Mouse (Mus musculus) heart, postnatal 14 days (tissue): ENCODE measurements around the gene Capsl. TPM values are rescaled to one million over a fixed set of nuclear protein-coding genes. Genes with fewer than 3 reads are reported as not detected.

Experiments
- DNase-seq, 2 experiments: peaks; one replicate each; pipeline ENCODE4 v3.0.0; 2021 to 2022
- intact Hi-C: fragments of 180-260 bp; cut with DNase I; formaldehyde crosslinking; loops from one replicate; pipeline ENCODE4 v1.15.1; 2025
- long read RNA-seq, 2 experiments: library from polyadenylated mRNA; stranded (forward); transcript quantifications; one replicate each; pipeline ENCODE4 v2.0.0; 2021
- total RNA-seq, 2 experiments: library from RNA; stranded (reverse); gene quantifications; 2 replicates each; pipeline ENCODE4 v1.2.3; 2021

Capsl gene
- under 1 TPM in 1 of 2 experiments, not detected in 1; 0.48 TPM for total RNA-seq
- long read RNA-seq, experiment 1: 0 reads
- long read RNA-seq, experiment 2: 0 reads

DNA sequence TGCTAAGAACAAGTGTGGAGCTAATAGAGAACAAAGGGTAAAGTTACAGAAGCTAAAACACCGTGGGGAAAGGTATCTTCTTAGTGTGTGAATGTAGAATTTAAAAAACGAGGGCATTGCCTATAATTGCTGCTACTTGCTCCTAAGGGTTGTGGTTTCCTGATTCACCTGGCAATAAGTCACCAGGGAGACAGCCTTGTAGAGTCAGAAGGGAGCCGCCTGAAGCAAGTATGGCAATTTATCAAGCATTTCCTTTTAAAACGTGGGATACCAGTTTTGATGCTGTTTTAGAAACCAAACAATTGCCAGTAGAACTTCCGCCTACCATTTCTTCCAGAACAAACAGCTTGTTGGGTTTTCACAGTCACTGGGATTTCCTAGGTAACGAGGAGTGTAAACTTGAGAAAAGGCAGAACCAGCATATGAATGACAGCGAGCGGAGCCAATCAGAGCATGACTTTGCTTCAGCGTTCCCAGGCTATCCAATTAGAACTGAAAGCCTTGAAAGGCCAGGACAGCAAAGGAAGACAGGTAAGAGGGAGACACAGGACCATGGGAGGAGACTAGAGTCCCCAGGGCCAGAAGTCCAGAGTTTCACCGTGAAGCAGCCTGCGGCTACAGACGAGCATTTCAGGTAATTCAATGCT, at the start of gene Capsl:
Gene Capsl (plus strand): TSS at position 495 of the 647 bp plus-strand sequence.
- peak; percentile 12 to 23 for DNase-seq
- intact Hi-C loops: no loop called here

DNA sequence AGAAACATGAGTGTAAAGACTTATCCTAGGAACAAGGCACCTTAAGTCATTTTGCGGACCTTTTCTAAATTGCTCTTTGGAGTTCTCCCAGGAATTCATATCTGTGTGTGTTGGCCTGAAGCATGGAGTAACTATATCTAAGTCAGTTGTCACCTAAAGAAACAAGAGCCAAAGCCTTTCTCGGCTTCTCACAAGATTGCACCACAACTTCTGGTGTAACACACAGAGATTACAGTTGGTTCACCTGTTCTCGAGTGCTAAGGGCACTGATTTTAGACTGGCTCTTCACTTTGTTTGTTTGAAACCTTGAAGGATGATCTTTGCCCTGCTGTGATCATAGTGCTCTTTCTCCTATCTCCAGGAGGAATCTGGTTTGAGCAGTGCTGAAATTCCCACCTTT, 26.4 kb upstream of the Capsl start:
- no peak for DNase-seq
- intact Hi-C loops: no loop called here

DNA sequence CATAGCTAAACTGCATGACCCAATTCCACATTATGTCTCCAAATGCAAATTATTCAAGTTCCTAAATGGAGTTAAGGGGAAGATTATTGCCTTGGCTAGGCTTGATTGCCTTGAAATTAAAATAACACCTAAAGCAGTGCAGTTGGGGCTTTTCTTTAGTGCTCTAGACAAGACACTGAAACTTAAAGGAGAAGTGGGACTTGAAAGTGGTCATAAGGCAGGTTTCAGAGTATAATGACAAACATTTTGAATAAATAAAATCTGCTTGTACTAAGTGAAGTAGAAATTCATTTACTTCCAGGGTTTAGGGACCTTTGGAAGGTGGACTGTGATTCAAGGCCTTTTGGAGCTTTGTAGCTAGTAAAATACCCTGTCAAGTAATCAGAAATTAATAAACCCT, 14.7 kb upstream of the Capsl start:
- intact Hi-C loops: no loop called here
- no peak for DNase-seq

DNA sequence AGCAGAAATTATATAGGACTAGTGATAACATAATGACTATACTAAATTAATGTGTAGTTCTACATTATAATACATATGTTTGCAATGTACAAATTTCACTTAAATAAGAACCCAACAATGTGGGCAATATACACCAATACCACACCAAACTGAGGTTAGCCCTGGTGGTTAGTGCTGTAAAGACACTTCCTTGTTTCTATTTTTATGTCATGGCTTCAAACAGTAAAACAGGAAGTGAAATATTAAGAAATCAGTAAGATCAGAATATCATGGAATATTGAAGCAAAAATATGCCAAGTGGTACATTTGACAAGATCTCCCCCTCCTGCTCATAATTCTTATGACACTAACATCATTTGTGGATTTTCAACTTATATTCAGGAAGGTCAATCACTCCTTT, 8.0 kb upstream of the Capsl start:
- DNase-seq: no peak
- intact Hi-C loops: no loop called here

DNA sequence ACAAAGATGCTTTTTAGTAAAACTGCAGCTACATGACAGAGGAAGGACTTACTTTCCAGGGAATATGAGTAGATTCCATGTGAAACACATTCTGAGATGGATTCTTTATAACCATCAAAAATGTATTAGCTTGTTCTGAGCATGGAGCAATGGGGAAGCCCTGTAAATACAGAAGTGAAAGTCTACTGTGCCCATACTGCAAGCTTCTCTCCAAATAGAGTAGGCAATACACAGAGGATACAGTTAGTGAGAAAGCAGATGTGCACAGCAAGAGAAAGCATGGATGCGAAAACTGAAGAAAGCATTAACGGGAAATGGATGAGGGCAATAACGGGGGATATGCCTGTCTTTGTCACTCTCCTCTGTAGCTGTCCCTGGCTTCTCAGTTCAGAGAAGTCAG, 6.0 kb upstream of the Capsl start:
- intact Hi-C loops: no loop called here
- DNase-seq: no peak

DNA sequence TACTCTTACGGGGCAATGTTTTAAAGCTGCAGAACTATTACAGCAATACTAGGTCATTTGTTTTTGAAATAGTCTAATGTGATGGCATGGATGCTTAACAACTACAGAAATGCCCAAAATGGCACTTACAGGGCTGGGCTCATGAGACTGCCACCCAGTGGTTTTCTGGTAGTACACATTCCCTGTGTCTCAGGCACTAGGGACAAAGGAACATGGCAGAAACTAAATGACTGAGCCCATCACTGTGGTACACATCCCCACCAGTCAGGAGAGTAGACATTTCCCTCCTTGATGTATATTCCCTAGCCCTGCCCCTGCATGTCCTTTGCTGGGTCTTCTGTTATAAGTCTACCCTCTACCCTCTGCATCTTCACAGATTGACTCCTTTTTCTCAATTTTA, 16.2 kb downstream of the Capsl start:
- DNase-seq: no peak
- intact Hi-C loops: no loop called here

DNA sequence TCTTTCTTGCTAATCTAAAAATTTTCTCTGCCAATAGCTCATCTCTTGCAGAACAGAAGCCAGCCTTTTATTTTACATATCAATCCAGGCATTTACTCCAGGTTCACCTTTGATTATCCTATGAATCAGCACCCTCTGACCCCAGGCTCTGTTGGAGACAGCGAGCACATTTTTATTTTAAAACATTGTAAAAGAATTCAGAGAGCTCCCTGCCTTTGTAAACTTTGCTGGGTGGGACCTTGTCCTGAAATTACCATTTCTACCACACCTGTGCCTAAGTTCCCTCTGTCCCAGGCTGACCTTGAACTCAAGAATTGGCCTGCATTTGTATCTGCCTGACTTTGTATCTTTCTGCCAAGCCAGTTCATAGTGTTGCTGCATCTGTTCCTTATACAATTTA, 17.0 kb downstream of the Capsl start:
- intact Hi-C loops: no loop called here
- no peak for DNase-seq

DNA sequence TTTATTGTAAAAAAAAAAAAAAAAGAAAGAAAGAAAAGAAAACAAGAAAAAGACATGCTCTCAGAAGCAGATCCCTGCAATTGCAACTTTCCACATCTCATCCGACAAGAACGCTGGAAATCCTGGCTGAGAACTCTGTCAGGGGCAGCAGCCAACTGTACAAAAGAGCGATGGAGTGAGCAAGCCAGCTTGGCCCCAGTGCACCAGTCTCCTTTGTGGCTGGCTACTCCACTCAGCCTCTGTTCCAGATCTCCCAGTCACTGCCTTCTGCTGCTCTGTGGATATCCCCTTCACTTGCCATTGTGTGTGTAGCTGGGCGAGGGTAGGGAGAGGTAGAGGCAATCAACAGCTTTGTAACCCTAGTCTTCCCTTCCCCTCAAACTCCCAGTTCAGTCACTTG, 18.4 kb downstream of the Capsl start:
- intact Hi-C loops: loop anchor here (2.0 kb wide), 2 partner anchors 155 to 859 kb away; no protein-coding TSS in a partner anchor
- DNase-seq: peak; percentile 22 to 46

DNA sequence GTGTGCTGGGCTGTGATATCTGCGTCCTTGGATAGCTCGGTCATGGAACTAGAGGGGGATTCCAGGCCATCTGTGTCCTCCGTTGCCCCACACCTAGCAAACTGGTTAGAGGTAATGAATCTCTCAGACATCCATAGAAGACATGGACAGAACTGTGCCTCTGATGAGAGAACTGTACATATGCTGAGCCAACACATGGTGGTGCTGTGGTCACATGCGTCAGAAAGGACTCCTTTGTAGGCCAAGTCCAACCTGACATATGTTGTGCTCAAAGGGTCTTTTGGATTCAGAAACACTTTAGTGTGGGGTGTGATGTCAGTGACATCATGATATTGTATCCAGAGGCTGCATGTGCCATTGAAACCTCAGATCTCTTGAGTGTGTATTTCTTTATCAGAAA, 19.4 kb downstream of the Capsl start:
- intact Hi-C loops: loop anchor here (2.0 to 5.0 kb wide), 3 partner anchors 154 to 987 kb away; no protein-coding TSS in a partner anchor

DNA sequence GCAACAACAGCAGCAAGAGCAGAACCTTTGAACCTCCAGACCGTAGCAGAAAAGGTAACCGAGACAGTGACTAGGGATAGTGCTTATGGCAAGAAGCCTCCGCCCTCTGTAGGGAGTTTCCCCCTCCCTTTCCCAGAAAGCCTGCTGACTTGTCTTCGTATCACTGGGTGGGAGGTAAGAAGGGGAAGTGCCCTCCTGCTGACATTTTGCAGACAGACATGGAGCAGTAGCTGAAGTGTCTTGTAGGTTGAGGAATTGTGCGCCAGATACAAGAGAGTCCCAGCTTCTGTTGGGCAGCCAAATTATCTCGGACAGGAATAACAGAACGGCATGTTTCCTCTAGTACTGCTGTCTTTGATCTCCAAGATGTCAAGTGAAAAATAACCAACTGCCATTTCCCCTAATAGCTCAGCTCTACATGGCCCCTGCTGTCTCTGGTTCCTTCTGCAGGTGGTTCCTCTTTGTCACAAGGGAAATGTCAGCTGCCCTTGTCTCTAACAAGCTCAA, 27.7 kb downstream of the Capsl start:
- intact Hi-C loops: no loop called here
- no peak for DNase-seq

More for the DNA sequence above, 19.4 kb downstream of the Capsl start:
- peak; percentile 33 to 49 for DNase-seq

DNA sequence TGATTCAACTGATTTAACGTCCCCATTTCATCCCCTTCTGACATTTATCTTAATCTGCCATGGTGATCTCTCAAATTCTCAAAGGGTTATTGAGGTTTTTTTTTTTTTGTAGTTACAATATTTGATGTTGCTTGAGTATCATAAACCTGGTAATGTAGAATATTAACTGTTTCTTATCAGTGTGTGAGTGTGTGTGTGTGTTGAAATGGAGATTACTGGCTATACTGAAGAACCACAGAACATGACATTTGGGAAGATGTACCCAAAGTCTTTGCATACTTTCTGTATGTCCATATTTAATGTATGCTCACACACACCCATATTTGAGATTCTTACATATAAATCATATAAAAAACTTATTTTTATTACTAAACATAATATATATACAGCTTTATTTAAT, 28.2 kb downstream of the Capsl start:
- intact Hi-C loops: no loop called here
- no peak for DNase-seq

DNA sequence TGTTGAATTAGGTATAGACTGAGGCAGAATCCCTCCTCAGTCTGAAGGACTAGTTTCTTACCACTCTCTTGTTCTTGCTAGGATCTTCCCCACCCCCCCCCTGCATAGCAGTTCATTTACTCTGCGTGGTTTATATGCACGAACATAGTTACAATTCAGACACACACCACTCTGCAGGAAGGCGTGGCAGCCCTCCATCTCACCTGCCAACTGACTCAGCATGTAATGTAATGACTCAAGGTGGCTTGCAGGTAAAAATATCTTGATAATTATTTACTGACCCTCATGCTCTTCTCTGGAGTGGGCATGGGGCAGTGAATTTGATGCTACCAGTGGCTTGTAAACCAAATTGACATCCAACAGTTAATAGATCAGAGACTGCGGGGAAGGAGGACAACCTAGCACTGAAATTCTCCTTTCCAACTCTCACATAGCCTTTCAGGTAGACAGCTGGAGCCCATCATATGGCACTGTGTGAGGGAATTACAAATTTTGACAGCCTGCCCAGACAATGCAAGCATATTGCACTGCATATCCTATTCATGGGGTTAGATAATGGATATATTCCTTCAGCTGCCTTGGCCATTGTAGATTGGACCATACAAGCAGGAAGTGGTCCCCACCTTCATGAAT, 35.3 kb downstream of the Capsl start:
- intact Hi-C loops: no loop called here
- DNase-seq: no peak

DNA sequence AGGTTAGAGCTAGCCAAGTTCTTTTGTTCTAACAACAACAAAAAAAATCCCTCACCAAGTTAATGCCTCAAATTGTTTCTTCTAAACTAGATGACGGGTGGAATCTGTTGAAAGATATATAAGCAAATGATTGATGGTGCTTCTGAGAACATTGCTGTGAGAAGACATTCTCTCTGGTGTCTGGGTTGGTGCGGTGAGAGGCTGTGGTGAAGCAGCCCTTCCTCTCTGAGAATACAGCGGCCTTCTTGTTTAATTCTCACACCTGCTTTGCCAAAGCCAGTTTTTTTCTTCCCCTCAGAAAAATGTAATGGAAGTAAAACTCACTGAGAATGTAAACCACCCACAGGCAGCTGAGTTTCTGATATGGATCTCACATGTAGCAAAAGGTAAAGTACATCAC, 36.3 kb downstream of the Capsl start:
- intact Hi-C loops: no loop called here
- no peak for DNase-seq

DNA sequence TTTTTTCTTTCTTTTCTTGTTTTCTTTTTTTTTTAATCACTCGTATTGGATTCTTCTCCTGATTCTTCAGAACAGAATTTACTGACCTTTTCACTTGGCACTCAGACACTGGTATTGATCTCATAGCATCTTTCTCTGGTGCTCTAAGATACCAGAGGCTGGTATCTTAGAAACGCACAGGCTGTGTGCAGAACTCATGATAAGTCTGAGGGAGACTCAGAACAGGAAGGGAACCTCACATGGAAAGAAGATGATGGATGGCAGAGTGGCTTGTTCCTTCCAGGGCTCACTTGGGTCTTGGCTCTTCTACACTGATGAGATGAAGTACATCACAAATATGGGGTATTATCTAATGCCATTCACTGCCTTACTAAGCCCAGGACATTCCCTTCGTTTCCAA, 36.8 kb downstream of the Capsl start:
- intact Hi-C loops: no loop called here
- DNase-seq: no peak

DNA sequence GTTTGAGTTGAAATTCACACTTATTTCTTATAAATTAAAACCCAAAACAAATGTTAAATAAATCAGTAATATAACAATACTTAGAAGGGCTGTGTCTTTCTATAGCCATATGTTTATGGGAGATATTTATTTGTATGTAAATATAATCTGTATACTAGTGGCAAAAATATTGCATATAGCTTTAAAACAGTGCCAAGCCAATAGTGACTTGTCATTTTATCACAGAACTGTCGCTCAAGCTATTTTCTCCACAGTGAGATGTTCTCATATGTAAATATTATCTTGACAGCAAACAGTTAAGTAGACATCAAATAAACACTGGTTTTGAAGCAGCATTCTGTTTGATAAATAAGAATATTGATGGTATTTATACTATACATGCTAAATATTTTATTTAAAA, 37.4 kb downstream of the Capsl start:
- intact Hi-C loops: no loop called here

DNA sequence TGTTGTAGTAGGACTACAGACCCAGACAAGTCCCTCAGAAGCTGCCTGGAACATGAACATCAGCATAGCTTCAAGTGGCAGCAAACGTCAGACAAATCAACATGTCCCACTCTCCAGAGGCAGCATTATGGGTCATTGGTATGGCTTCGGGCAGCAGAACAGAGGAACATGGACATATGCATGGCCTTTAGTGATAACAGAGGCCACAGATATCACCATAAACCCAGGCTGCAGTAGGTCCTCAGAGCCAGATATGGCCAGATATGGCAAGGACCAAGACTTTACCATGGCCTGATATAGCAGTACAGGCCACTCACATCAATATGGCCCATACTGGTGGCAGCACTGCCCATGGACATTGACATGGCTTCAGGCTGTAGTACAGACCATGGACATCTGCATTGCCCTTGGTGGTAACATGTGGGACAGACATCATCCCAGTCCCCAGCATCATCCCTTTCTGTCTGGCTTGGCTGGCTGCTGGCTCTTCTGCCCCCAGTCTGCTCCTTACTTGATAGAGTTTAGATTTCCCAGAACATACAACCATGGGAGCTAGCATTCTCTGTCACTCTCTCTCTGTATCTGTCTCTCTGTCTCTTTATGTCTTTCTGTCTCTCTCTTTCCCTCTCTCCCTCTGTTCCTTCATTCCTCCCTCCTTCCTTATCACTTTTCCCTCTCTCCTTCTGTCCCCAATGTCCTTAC, 53.7 kb downstream of the Capsl start:
- intact Hi-C loops: no loop called here

More for the DNA sequence above, 37.4 kb downstream of the Capsl start:
- no peak for DNase-seq

DNA sequence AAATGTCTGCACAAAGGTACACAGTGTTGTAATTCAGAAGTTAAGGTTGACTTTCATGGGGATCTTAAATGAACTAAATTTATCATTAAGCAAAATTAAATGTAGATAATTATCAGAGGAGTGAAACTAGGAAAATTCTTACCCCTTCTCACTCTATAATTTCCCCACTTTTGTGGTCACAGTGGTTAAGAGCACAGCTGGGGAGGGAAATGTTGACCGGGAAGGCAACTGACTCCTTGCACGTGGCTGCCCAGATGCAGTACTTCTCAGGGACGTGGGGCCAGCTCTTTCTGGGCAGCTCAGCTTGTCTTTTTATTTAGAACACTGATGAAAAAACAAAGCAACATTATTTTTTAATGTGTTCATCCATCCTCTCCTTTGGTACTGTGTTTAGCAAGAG, 56.2 kb downstream of the Capsl start:
- DNase-seq: no peak
- intact Hi-C loops: no loop called here

More for the DNA sequence above, 53.7 kb downstream of the Capsl start:
- no peak for DNase-seq
